Mouse (Mus musculus) small intestine, adult 2 months (tissue): ENCODE results near the gene Prdm9.

Experiments used
- CTCF ChIP-seq: fragments of 200-500 bp; IDR thresholded peaks from 2 replicates; pipeline ENCODE4 v1.5.1; 2012; ENCODE audit warnings: low read depth, mild to moderate bottlenecking, control low read depth, inconsistent platforms, low read length, moderate library complexity, mixed read lengths; ENCODE audit not compliant: insufficient replicate concordance, insufficient read length; ENCODE audit errors: extremely low read depth
- POLR2A ChIP-seq: fragments of 200-500 bp; IDR thresholded peaks from 2 replicates; pipeline ENCODE4 v1.6.1; 2012; ENCODE audit warnings: low read depth, mild to moderate bottlenecking, control low read depth, inconsistent platforms, low read length, moderate library complexity

DNA sequence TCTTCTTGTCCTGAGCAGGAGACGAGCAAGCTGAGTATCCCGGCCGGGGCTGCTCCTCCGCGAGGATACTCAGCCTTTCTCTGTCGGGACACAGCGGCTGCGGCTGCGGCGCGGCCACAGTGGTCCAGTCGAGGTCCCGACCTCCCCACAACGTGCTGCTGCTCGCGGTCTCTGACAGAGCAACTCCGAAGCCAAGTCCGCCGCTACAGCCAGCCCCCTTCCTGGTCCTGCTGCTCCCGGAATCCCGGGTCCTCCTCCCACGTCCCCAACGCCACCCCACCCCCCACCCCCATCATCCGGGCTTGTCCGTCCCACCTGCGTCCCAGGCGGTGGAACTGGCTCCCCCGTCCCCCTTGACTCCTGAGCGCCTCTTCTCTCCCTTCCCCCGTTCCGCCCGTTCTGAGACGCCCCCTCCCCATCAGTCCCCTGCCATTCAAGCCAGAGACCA, 27.7 kb downstream of the Prdm9 start:
- TF ChIP-seq POLR2A (no peak), CTCF (no peak)
